Mouse (Mus musculus): Measurements from ENCODE around the gene Kcnab1.

GRCm38 (mm10) chr3:65358275-65358674, 249.1 kb downstream of the Kcnab1 start:
- TF ChIP-seq EP300 (IDR thresholded peaks at IDR 0.05; ENCODE audit: low read depth), result no peak
- TF ChIP-seq CTCF (IDR thresholded peaks at IDR 0.05; ENCODE audit: low read depth), result no peak

Data from liver, postnatal 0 days (tissue).